Mouse (Mus musculus): ENCODE data around the gene Pole2. TPM values are rescaled to one million over a fixed set of nuclear protein-coding genes. Genes with fewer than 3 reads are reported as not detected.

Gene Pole2
- total RNA-seq, 2 experiments from 2014 or later = 0.99 to 1.3 TPM

DNA sequence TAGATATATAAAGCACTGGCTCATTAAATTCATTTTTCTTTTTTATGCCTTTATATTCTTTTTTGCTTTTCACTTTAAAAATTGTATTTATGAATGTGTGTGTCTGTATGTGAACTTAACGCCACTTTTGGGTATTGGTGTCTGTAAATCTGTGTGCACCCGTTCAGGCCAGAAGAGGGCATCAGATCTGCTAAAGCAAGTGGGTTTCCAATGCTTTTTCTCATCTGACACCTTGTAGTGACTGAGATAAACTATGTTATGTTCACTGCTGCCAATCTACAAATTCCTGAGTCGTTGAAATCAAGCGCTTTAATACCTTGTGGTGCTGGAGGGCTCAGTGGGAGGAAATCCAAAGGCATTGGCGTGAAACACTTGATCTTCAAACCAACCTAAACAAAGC is 16.9 kb downstream of the Pole2 start:
- DNase-seq (ENCODE audit: low spot score in 2 of 2) = no peak

DNA sequence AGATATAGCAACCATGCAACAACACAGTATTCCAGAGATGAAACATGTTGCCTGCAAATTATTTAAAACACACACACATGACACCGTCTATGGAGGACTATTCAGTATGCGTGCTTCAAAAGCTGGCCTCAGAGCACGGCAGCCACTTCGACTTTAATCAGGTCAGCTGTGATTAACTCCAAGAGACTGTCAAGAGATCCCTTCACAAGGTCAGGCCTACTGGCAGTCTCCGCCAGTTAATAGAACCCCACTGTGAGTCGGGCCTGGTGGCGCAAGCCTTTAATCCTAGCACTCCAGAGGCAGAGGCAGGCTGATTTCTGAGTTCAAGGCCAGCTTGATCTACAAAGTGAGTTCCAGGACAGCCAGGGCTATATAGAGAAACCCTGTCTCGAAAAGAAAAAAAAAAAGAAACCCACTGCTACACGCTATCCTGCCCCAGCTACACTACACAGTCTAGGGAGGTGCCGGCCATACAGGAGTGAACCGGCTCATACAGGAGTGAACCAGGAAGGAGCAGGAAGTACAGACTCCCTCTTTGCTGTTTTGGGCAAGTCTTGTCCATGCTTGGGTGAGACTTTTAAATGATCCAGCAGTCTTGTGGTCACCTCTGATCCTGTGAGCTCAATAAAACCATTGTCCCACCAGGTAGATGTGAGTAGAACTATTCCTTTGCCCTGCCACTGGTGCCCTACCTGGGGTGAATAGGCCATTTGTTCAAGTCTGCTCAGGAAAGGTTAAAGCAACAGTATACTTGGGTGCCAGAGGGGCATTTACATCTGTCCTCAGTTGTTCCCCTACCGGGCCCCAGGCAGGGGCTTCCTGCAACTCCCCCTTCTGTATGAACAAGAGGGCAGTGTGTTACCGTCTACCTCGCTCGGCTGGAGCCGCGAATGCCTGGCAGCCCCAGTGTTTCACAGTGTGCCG is 17.7 kb downstream of the Pole2 start:
- no peak for DNase-seq (ENCODE audit: low spot score in 2 of 2)

DNA sequence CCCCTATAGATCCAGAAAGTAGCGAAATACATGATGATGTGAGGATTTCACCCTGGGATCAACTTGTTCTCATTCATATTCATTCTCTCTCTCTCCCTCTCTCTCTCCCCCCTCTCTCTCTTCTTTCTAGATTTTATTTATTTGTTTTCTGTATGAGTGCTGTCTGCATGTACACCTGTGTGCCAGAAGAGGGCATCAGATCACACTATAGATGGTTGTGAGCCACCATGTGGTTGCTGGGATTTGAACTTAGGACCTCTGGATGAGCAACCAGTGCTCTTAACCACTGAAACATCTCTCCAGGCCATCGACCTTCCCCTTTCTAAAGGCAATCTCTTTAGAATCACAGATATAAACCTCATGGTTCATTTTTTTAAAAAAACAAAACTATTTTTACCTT is 19.5 kb downstream of the Pole2 start:
- no peak for DNase-seq (ENCODE audit: low spot score in 2 of 2)

DNA sequence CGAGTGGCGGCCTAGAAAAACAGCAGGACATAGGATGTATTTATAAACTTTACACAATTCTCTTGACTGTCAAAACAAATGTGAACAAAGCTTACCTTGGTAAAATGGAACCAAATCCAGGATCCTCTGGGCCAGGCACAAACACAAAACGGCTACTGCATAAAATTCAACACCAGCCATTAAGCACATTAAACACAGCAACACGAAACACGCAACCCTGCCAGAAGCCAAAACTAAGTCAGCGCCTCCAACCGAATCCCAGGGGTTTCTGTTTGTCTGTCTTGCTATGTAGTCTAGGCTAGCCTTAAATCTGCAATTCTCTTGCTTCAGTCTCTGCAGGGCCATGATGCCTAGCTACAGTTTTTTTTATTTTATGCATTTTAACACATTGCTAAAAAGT is 20.1 kb downstream of the Pole2 start:
- DNase-seq (ENCODE audit: low spot score in 2 of 2) = no peak

DNA sequence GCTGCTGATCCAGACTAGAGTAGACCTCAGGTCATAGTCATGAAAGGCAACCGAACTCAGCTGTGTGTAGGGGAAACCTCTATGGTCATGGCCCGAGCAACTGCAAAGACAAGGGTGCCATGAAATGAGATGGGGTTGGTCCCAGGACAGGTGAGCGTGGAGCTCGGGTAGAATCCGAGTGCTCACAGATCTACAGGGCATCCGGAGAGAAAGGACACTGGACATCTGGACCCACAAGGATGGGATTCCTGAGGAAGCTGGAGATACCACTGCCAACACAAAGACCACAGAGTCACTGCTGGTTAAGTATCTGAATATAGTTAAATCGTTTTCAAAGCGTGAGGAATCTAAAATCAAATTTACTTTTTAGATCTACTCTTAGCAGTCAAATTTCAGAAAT is 20.6 kb downstream of the Pole2 start:
- no peak for DNase-seq (ENCODE audit: low spot score in 2 of 2)

DNA sequence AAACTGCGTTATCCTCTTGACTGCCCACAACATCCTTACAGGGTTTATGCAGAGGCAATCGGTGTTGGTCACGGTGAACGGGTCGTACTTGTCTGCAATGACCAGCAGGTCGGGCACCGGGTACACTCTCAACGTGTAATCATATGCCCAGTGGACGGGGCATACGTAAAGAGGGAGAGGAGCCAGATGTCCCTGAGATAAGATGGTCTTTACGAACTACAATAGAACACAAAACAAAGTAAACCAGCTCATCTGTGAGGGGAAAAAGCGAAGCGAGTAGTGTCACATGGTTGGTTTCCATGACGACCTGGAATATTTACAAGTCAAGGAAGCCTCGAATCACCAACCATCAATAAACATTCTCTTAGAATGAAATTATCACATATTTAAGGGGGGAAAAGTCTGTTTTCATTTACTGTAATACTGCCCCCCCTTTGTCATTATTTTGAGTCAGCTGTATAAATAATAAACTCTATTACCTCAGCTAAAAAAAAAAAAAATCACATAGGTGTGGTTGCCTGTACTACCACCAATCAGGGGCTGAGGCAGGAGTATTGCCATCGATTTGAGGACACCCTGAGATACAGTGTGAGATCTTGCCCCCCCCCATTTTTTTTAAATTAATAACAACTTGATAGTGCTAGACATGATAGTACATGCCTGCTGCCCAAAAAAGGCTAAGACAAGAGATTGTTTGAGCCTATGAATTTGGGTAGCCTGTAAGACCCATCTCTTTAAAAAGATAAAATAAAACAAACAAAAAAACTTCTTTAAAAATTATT is 23.8 kb downstream of the Pole2 start, which contains the start of gene Gm49384:
Gene Gm49384, minus strand, starts transcription at position 216 of the 782 bp plus-strand sequence.
- DNase-seq (ENCODE audit: low spot score in 2 of 2) = no peak

DNA sequence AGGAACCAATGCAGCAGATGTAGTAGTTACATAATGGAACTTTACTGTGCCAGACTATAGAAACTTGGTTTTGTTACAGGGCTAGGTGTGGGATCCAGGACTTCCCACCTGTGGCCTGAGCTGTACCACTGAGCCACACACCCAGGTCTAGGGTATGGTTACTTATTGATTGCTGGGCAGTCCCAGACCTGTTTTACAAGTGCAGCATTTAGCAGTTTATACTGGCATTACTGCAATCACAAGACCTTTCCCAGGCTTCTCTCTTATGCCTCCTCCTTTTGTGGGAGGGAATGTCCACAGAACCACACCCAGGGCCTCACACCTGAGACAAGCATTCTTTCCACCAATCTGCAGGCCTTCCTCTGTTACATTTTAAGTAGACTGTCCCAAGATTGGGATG is 29.0 kb downstream of the Pole2 start:
- DNase-seq (ENCODE audit: low spot score in 2 of 2) = no peak

DNA sequence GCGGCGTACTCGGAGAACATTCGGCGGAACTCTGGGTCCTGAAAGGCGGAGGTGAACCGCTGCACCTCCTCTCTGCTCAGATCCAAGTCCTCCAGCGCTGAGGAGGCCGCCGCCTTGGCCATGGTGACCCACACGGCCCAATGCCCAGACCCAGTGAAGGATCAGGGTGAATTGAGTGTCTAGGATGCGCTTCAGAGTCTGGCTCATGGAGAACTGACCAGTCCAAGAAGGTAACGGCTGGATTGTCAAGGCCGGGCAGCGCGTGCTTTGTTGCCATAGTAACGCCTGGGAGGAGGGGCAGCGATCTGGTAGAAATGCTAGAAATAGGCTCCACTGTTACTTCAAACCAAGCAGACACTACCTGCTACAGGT is 29.8 kb downstream of the Pole2 start, which contains the start of gene Dnaaf2:
Gene Dnaaf2, minus strand, starts transcription at position 266 of the 372 bp plus-strand sequence.
- DNase-seq (ENCODE audit: low spot score in 2 of 2) = peak; percentile 61 to 74

DNA sequence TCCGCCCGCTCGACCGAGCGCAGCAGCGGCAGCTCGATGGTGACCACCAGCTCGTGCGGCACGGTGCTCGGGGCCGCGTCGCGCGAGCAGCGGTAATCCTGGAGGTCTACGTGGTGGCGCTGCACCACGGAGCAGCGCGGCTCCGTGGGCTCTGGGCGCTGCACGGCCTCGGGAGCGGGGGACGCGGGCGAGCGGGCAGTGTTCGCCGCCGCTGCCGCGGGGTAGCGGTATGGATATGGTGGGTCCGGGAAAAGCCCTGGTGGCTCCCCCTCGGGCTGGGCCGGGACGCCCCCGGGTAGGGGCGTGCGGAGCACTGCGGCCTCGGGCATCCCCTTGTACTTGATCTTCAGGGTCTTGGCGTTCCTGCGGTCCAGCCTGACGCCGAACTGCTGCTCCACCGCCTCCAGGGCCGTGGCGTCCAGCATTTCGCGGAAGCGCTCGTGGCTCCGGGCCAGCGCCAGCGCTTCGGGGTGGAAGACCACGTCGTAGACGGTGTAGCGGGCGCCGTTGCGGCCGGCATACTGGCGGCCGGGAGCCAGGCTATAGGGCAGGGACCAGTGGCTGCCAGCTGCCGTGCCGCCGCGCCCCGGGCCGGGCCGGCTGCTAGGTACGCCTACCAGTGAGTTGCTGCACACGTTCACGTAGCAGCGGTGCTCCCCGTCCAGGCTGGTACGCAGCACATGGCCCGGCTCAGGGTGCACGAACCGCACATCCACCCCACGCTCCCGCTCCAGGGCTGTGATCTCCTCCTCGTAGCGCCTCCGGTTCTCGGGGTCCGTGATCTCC is 30.4 kb downstream of the Pole2 start:
- DNase-seq (ENCODE audit: low spot score in 2 of 2) = peak; percentile 56 to 63

DNA sequence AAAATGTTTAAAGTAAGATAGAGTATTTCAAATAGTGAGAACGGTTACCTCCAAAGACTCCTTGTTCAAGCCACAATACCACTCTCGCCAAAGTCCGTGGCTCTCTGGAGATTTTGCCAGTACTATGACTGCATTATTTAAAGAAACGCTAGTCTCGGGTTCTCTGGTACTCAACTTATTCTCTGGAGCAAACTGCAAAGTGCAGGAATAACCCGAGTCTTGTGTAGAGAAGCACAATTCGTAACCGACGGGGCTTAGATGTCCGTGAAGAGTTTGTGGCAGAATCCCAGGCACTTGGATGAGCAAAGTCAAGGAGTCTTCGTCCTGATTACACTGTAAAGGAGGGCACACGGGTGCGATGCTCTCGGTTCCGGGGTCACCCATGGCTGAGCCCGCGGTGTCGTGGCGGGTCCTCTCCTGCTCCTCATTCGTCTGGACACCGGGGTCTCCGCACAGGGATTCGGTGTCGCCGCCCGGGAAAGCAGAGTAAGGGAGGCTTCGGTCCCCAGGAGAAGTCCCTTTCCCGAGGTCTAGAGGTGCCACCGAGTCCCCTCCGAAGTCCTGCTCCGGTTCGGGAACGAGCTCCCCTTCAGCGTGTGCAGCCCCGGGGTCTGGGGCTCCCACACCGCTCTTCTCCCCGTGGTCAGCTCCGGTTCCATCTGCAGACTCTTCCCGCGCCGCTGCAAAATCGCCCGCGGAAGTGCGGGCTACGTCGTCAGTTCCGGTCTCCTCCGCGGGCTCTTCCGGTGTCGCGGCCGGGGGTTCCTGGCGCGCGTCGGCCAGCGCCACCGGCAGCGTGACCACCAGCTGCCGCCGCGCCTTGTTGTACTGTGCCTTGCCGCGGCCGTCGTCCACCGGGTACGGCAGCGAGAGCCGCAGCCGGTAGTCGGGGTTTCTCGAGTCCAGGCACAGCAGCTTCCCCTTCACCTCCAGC is 31.3 kb downstream of the Pole2 start, which contains the start of gene Gm49383:
Gene Gm49383, minus strand, starts transcription at position 661 of the 934 bp plus-strand sequence.
- peak; percentile 65 to 74 for DNase-seq (ENCODE audit: low spot score in 2 of 2)

DNA sequence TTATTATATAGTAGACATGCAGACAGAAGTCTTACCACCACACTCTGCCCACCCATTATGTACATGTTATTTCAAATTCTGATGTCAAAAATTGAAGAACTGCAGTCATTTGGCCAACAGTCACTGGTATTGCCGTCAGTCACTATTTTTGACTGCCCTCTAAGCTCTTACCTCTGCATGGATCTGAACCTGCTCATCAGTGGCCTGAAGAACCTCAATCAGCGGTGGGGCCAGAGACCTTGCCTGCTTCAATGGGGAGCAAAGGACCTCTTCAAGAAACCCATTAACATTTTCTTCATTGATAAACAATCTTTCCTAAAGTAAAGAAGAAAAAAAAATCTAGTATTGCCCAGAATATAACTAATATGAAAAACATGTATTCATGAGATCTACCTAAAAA is 35.4 kb downstream of the Pole2 start:
- DNase-seq (ENCODE audit: low spot score in 2 of 2) = no peak

DNA sequence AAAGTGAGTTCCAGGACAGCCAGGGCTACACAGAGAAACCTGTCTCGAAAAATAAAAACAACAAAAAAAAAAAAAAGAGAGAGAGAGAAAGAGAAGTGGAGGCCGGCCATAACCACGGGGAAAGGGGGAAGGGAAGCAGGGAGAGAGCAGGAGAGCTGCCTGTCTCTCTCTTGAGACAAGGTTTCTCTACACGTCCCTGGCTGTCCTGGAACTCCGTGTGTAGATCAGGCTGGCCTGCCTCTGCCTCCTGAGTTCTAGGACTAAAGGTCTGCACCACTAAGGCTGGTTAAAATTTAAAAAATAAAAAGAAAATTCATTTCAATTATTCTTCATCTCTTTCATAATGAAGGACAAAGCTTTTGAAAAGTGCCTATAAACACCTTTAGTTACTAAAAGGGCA is 36.6 kb downstream of the Pole2 start:
- no peak for DNase-seq (ENCODE audit: low spot score in 2 of 2)

DNA sequence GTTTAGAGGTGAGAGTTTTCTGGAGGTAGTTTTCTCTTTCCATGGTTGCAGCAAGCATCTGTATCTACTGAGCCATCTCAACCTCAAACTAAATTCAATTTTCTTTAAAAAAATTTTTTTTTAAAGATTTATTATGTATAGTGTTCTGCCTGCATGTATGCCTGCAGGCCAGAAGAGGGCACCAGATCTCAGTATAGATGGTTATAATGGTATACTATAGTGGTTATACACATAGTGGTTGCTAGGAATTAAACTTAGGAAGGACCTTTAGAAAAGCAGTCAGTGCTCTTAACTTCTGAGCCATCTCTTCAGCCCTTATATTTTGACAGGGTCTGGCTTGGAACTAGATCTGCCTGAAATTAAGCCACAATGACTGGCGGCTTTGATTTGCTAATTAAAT is 37.5 kb downstream of the Pole2 start:
- DNase-seq (ENCODE audit: low spot score in 2 of 2) = no peak

DNA sequence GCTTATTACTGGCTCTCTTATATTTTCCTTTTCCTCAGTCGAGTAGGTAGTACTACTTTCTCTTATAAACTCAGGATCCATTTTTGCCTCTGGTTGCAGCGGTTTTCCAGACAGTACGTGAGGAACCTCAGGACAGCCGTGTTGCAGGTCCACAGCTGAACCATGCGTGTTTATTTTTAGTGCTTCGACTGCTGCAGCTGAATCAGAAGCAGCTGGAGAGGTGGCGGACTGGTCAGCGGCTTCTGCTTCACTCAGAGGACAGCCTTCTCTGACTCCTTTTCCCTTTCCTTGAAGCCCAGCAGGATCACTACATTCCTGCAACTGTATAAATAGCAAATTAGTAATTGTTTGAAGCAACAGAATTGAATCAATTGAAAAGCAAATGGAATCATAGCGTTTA is 37.9 kb downstream of the Pole2 start:
- no peak for DNase-seq (ENCODE audit: low spot score in 2 of 2)

DNA sequence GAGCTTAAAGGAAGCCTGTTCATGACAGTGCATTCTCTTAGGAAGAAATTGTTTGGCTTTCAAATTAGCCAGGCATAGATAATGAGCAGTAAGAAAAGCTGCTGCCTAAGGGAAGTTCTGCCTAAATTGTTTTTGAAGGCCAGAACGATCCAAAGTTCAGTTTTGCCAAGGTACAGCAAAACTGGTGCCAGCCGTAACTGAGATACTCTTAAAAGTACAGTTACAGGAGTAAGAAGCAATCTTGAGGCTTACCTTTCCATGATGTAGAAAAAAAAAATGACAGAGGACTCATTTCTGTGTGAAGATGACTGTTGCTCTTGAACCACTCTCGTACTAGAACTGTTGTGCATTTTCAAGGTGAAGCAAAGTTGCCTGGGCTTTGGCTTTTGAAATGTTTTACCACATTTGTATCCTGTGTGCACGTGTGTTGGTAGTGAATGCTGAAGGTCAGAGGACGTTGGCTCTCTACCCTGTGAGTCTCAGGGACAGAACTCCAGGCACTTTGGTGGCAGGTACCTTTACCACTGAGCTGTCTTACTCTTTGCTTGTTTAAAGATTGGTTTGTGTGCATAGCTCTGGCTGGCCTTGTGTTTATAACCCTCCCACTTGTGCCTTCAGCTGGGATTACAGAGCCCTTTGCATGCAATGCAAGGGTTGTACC is 41.1 kb downstream of the Pole2 start:
- DNase-seq (ENCODE audit: low spot score in 2 of 2) = no peak

DNA sequence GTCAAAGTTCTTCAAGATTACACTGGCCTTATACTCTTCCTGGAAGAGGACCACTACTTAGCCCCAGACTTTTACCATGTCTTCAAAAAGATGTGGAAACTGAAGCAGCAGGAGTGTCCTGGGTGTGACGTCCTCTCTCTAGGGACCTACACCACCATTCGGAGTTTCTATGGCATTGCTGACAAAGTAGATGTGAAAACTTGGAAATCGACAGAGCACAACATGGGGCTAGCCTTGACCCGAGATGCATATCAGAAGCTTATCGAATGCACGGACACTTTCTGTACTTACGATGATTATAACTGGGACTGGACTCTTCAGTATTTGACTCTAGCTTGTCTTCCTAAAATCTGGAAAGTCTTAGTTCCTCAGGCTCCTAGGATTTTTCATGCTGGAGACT is 42.6 kb downstream of the Pole2 start:
- DNase-seq (ENCODE audit: low spot score in 2 of 2) = no peak

DNA sequence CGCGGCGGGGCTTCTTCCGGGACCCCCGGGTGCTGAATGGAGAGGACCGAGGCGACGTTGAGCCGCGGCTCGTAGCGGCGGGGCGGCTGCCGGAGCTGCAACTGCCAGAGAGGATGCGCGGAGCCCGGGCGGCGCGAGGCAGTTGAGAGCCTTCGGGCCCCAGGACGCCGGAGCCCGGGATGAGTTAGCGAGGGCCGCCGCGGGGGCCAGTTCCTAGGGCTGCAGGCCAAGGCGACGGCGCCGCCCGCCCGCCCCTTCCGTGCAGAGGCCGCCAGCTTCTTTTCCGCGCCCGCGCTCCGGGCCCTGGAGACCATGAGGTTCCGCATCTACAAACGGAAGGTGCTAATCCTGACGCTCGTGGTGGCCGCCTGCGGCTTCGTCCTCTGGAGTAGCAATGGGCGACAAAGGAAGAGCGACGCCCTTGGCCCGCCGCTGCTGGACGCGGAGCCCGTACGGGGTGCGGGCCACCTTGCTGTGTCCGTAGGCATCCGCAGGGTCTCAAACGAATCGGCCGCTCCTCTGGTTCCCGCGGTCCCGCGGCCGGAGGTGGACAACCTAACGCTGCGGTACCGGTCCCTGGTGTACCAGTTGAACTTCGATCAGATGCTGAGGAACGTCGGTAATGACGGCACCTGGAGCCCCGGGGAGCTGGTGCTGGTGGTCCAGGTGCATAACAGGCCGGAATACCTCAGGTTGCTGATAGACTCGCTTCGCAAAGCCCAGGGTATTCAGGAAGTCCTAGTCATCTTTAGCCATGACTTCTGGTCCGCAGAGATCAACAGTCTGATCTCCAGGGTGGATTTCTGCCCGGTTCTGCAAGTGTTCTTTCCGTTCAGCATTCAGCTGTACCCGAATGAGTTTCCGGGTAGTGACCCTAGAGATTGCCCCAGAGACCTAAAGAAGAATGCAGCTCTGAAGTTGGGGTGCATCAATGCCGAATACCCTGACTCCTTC is 43.4 kb downstream of the Pole2 start:
- DNase-seq (ENCODE audit: low spot score in 2 of 2) = peak; percentile 58 to 67

DNA sequence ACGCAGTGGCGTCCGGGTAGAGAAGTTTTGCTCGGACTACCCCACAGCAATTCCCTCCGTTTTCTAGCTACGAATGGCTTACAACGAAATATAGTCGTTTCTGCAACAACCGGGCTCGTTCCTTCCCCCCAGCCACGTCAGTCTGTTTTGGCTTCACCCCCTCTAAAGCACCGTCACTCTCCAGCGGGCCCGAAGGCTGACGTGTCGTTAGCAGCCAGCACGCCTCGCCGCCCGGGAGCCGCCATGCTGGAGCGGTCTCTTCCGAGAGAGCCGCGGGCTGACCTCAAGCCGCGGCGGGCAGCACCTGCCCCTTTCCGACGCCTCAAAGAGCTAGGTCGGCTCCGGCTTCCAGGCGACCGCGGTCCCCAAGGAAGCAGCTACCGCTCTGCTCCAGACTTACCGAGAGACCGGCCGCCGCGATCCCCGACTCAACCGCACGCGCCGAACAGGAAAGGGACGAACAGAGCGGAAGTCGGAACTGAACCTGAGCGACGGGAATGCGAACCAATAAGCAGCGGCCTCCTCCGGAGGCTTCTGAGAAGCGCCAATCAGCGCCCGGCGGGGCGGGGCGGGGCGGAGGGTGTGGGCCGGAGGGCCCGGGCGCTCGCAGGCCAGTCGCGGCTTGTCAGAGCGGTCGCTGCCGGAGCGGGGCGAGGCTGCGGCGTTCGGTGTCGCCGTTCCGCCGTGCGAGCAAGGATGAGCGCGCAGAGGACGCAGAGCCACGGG is 44.2 kb downstream of the Pole2 start, which contains the start of the genes Rpl36al and Mgat2:
Gene Rpl36al, minus strand, starts transcription at position 501 of the 726 bp plus-strand sequence.
Gene Mgat2, plus strand, starts transcription at position 575 of the 726 bp plus-strand sequence.
- peak; percentile 97 to 99 for DNase-seq (ENCODE audit: low spot score in 2 of 2)

All from adrenal gland, adult 18-20 months (tissue).